8 mouse cellular contexts compared by ENCODE assay signal in genomic region chr4:107223225-107224204, GRCm38 (mm10). TPM values are rescaled to one million over a fixed set of nuclear protein-coding genes. Genes with fewer than 3 reads are reported as not detected.
DNase-seq lines count a peak whose midpoint lies in the region; ATAC-seq and TF ChIP-seq lines count a peak whose summit lies in the region.

No protein-coding gene starts in this region.

- no peaks in the 10 kb centered on the region for H3K36me3 ChIP-seq in heart, embryonic 10.5 days
- H3K36me3 ChIP-seq in liver, embryonic 15.5 days (replicated peaks) = no peaks in the 10 kb centered on the region
- H3K36me3 ChIP-seq in hindbrain, embryonic 11.5 days (ENCODE audit: control insufficient read depth, insufficient read depth, low read length) = no peaks in the 10 kb centered on the region

- no peak overlapping the region for H3K9ac ChIP-seq in liver, embryonic 15.5 days
- no peak overlapping the region for H3K9ac ChIP-seq in hindbrain, embryonic 11.5 days (ENCODE audit: low read depth, low read length)

- H3K9me3 ChIP-seq in heart, embryonic 10.5 days = no peaks in the 10 kb centered on the region
- no peaks in the 10 kb centered on the region for H3K9me3 ChIP-seq in liver, embryonic 15.5 days (replicated peaks)
- no peaks in the 10 kb centered on the region for H3K9me3 ChIP-seq in hindbrain, embryonic 11.5 days (ENCODE audit: control insufficient read depth, low read length)

- H3K4me3 ChIP-seq in heart, embryonic 10.5 days = no peak overlapping the region
- H3K4me3 ChIP-seq in liver, embryonic 15.5 days (replicated peaks) = no peak overlapping the region
- H3K4me3 ChIP-seq in hindbrain, embryonic 11.5 days (ENCODE audit: low read depth, low read length) = no peak overlapping the region

- TF ChIP-seq POLR2A in brain, embryonic 14.5 days (IDR thresholded peaks at IDR 0.05; ENCODE audit: borderline replicate concordance, extremely low read depth, insufficient read depth, insufficient read length, poor library complexity, severe bottlenecking) = no peak

- 80% methylated on average over 11 of the region's 11 CpGs for WGBS in heart, embryonic 10.5 days
- WGBS in liver, embryonic 15.5 days (ENCODE audit: insufficient replicate concordance) = 64% methylated on average over 11 of the region's 11 CpGs
- 87% methylated on average over 11 of the region's 11 CpGs for WGBS in hindbrain, embryonic 11.5 days

- DNase-seq in heart, adult 11 months = peak; percentile 97
- DNase-seq in heart, embryonic 10.5 days (ENCODE audit: low spot score) = no peak
- DNase-seq in 416B (ENCODE audit: low read depth) = peak; percentile 42
- DNase-seq in brain, embryonic 14.5 days (ENCODE audit: low read depth) = peak; percentile 49
- DNase-seq in heart, adult 9 months (ENCODE audit: low spot score in 2 of 2) = peak; percentile 47 to 58
- peak; percentile 27 to 68 for DNase-seq in urinary bladder, postnatal 36 days (ENCODE audit: low spot score in 2 of 2)
- DNase-seq in hindbrain, embryonic 11.5 days (ENCODE audit: low spot score) = no peak

- H3K27ac ChIP-seq in heart, embryonic 10.5 days = no peak overlapping the region
- no peak overlapping the region for H3K27ac ChIP-seq in liver, embryonic 15.5 days (replicated peaks)
- H3K27ac ChIP-seq in hindbrain, embryonic 11.5 days (ENCODE audit: low read depth, low read length) = no peak overlapping the region

- peak; percentile 61; the same call in 1 of the 2 replicates for ATAC-seq in liver, embryonic 15.5 days (ENCODE audit: insufficient read depth)
- ATAC-seq in hindbrain, embryonic 11.5 days (ENCODE audit: low FRiP score) = no peak

- no peaks in the 10 kb centered on the region for H3K4me1 ChIP-seq in heart, embryonic 10.5 days
- H3K4me1 ChIP-seq in liver, embryonic 15.5 days (replicated peaks) = peaks cover 29% of the 10 kb centered on the region
- H3K4me1 ChIP-seq in hindbrain, embryonic 11.5 days (replicated peaks; ENCODE audit: control insufficient read depth, insufficient read depth, low read length) = no peaks in the 10 kb centered on the region

- H3K4me2 ChIP-seq in liver, embryonic 15.5 days = no peak overlapping the region
- no peak overlapping the region for H3K4me2 ChIP-seq in hindbrain, embryonic 11.5 days (replicated peaks; ENCODE audit: low read depth, low read length)

- peaks cover 10% of the 10 kb centered on the region; the same call in 1 of the 2 replicates for H3K27me3 ChIP-seq in heart, embryonic 10.5 days (ENCODE audit: insufficient read depth, poor library complexity, severe bottlenecking)
- H3K27me3 ChIP-seq in liver, embryonic 15.5 days = no peaks in the 10 kb centered on the region
- H3K27me3 ChIP-seq in hindbrain, embryonic 11.5 days (ENCODE audit: control insufficient read depth, insufficient read depth, low read length) = no peaks in the 10 kb centered on the region

- TF ChIP-seq CTCF in brain, embryonic 14.5 days (IDR thresholded peaks at IDR 0.05; ENCODE audit: borderline replicate concordance, extremely low read depth, insufficient read depth, insufficient read length) = no peak

RNA-seq across cellular contexts. Expression of gene Ldlrad1, which starts 14.5 kb away (rescaled TPM):
- not detected in 2 replicates for polyA plus RNA-seq in heart, embryonic 10.5 days (2016; fragmentation: Nextera tagmentation; extraction: Ambion mirVana)
- 0.08 TPM in 1 of 2 replicates, not detected in the other for polyA plus RNA-seq in brain, embryonic 14.5 days (2012; rRNA removed)
- not detected in 2 replicates for polyA plus RNA-seq in liver, embryonic 15.5 days (2015; fragmentation: Nextera tagmentation; extraction: Ambion mirVana)
- polyA plus RNA-seq in hindbrain, embryonic 11.5 days (2014; fragmentation: Nextera tagmentation; extraction: Ambion mirVana) = not detected in 2 replicates

RNA-seq across cellular contexts. Expression of gene Lrrc42, which starts 29.8 kb away (rescaled TPM):
- 81.7 and 86.6 TPM in 2 replicates for polyA plus RNA-seq in heart, embryonic 10.5 days (2016; fragmentation: Nextera tagmentation; extraction: Ambion mirVana)
- polyA plus RNA-seq in brain, embryonic 14.5 days (2012; rRNA removed) = 33.9 and 34.8 TPM in 2 replicates
- 13.7 and 14.3 TPM in 2 replicates for polyA plus RNA-seq in liver, embryonic 15.5 days (2015; fragmentation: Nextera tagmentation; extraction: Ambion mirVana)
- 79.1 and 83.0 TPM in 2 replicates for polyA plus RNA-seq in hindbrain, embryonic 11.5 days (2014; fragmentation: Nextera tagmentation; extraction: Ambion mirVana)

RNA-seq across cellular contexts. Expression of gene Hspb11, which starts 29.9 kb away (rescaled TPM):
- polyA plus RNA-seq in heart, embryonic 10.5 days (2016; fragmentation: Nextera tagmentation; extraction: Ambion mirVana) = 39.4 and 43.4 TPM in 2 replicates
- polyA plus RNA-seq in brain, embryonic 14.5 days (2012; rRNA removed) = 15.9 and 19.9 TPM in 2 replicates
- 5.8 and 6.9 TPM in 2 replicates for polyA plus RNA-seq in liver, embryonic 15.5 days (2015; fragmentation: Nextera tagmentation; extraction: Ambion mirVana)
- polyA plus RNA-seq in hindbrain, embryonic 11.5 days (2014; fragmentation: Nextera tagmentation; extraction: Ambion mirVana) = 32.0 and 39.3 TPM in 2 replicates

RNA-seq across cellular contexts. Expression of gene Tceanc2, which starts 44.6 kb away (rescaled TPM):
- polyA plus RNA-seq in heart, embryonic 10.5 days (2016; fragmentation: Nextera tagmentation; extraction: Ambion mirVana) = 17.8 and 21.3 TPM in 2 replicates
- polyA plus RNA-seq in brain, embryonic 14.5 days (2012; rRNA removed) = 14.0 and 14.2 TPM in 2 replicates
- polyA plus RNA-seq in liver, embryonic 15.5 days (2015; fragmentation: Nextera tagmentation; extraction: Ambion mirVana) = 11.9 and 14.4 TPM in 2 replicates
- 21.1 and 26.4 TPM in 2 replicates for polyA plus RNA-seq in hindbrain, embryonic 11.5 days (2014; fragmentation: Nextera tagmentation; extraction: Ambion mirVana)

RNA-seq across cellular contexts. Expression of gene Tmem59, which starts 45.3 kb away (rescaled TPM):
- 292 and 299 TPM in 2 replicates for polyA plus RNA-seq in heart, embryonic 10.5 days (2016; fragmentation: Nextera tagmentation; extraction: Ambion mirVana)
- polyA plus RNA-seq in brain, embryonic 14.5 days (2012; rRNA removed) = 183 and 194 TPM in 2 replicates
- 178 and 182 TPM in 2 replicates for polyA plus RNA-seq in liver, embryonic 15.5 days (2015; fragmentation: Nextera tagmentation; extraction: Ambion mirVana)
- polyA plus RNA-seq in hindbrain, embryonic 11.5 days (2014; fragmentation: Nextera tagmentation; extraction: Ambion mirVana) = 387 and 390 TPM in 2 replicates

Comparison
In these comparisons a context has a peak if more than half of its experiments do, and no peak if none do; other contexts are left out.
1. DNase-seq: peak in heart, adult 11 months (single experiment), 416B (single experiment), brain, embryonic 14.5 days (single experiment), heart, adult 9 months (2 of 2) and urinary bladder, postnatal 36 days (2 of 2); none in heart, embryonic 10.5 days (single experiment) and hindbrain, embryonic 11.5 days (single experiment).